8 mouse cellular contexts compared by ENCODE assay signal in genomic region chr17:90606718-90607426, GRCm38 (mm10).
DNase-seq lines count a peak whose midpoint lies in the region; ATAC-seq lines count a peak whose summit lies in the region.

No protein-coding gene starts in this region.

- DNase-seq in cerebellum, postnatal 4 days (ENCODE audit: low spot score in 2 of 2) = no peak
- peak; percentile 25 to 36 for DNase-seq in adrenal gland, adult 18-20 months (ENCODE audit: low spot score in 2 of 2)
- peak; percentile 58 to 88 for DNase-seq in frontal cortex, adult 2 months (ENCODE audit: extremely low spot score in 1 of 2, low spot score in 1 of 2)
- DNase-seq in layer of hippocampus, postnatal 14 days (ENCODE audit: low spot score in 2 of 2) = peak; percentile 79 to 89
- no peak for DNase-seq in kidney, postnatal 4 days
- DNase-seq in spleen, adult 18-20 months = no peak
- no peak for DNase-seq in thymus, postnatal 36 days

- ATAC-seq in cerebellum, adult (ENCODE audit: insufficient number of reproducible peaks, low FRiP score, low TSS enrichment) = peak; percentile 96

Comparison
In these comparisons a context has a peak if more than half of its experiments do, and no peak if none do; other contexts are left out.
1. DNase-seq: peak in adrenal gland, adult 18-20 months (2 of 2), frontal cortex, adult 2 months (2 of 2) and layer of hippocampus, postnatal 14 days (2 of 2); none in cerebellum, postnatal 4 days (0 of 2), kidney, postnatal 4 days (0 of 2), spleen, adult 18-20 months (0 of 2) and thymus, postnatal 36 days (0 of 2).